Mouse (Mus musculus): ENCODE measurements around the gene BC029722.
A peak's percentile ranks its signal among the peaks of the same experiment; 100 is the strongest.
"Not testable (repeated sequence)": the region's sequence is repeated elsewhere in the genome, so short reads cannot be mapped to it uniquely, and the experiment has no call there.

BC029722 gene

GRCm38 (mm10) chr2:155819392-155819448, at the start of gene BC029722:
TSS of gene BC029722 (minus strand) at chr2:155819426.
- DNase-seq (ENCODE audit: low read depth, low spot score), result no peak

GRCm38 (mm10) chr2:155868320-155868719, 49.1 kb upstream of the BC029722 start:
- DNase-seq (ENCODE audit: low read depth, low spot score), result no peak

GRCm38 (mm10) chr2:155863301-155863867, 44.2 kb upstream of the BC029722 start:
- no peak for DNase-seq (ENCODE audit: low read depth, low spot score)

- DNase-seq (ENCODE audit: low read depth, low spot score), result no peak
These were observed 43.5 kb upstream of the BC029722 start for GRCm38 (mm10) chr2:155862573-155863300.

- no peak for DNase-seq (ENCODE audit: low read depth, low spot score)
These were observed 42.4 kb upstream of the BC029722 start for GRCm38 (mm10) chr2:155861581-155861980.

- DNase-seq (ENCODE audit: low read depth, low spot score), result no peak
These were observed 40.9 kb upstream of the BC029722 start for GRCm38 (mm10) chr2:155860102-155860501.

- no peak for DNase-seq (ENCODE audit: low read depth, low spot score)
These were observed 33.3 kb upstream of the BC029722 start for GRCm38 (mm10) chr2:155852536-155852935.

- no peak for DNase-seq (ENCODE audit: low read depth, low spot score)
These were observed 30.9 kb upstream of the BC029722 start for GRCm38 (mm10) chr2:155850120-155850519.

- no peak for DNase-seq (ENCODE audit: low read depth, low spot score)
These were observed 30.2 kb upstream of the BC029722 start for GRCm38 (mm10) chr2:155849464-155849863.

- DNase-seq (ENCODE audit: low read depth, low spot score), result peak; percentile 86
These were observed 29.1 kb upstream of the BC029722 start for GRCm38 (mm10) chr2:155848291-155848690.

- no peak for DNase-seq (ENCODE audit: low read depth, low spot score)
These were observed 27.7 kb upstream of the BC029722 start for GRCm38 (mm10) chr2:155846930-155847329.

GRCm38 (mm10) chr2:155838961-155839360, 19.7 kb upstream of the BC029722 start:
- no peak for DNase-seq (ENCODE audit: low read depth, low spot score)

GRCm38 (mm10) chr2:155837961-155838360, 18.7 kb upstream of the BC029722 start:
- no peak for DNase-seq (ENCODE audit: low read depth, low spot score)

GRCm38 (mm10) chr2:155834732-155835131, 15.5 kb upstream of the BC029722 start, which contains the start of gene Fam83c:
TSS of gene Fam83c (minus strand) at chr2:155834854.
- no peak for DNase-seq (ENCODE audit: low read depth, low spot score)

GRCm38 (mm10) chr2:155832087-155832486, 12.9 kb upstream of the BC029722 start:
- DNase-seq (ENCODE audit: low read depth, low spot score), result not testable (repeated sequence)

- no peak for DNase-seq (ENCODE audit: low read depth, low spot score)
These were observed 12.1 kb upstream of the BC029722 start for GRCm38 (mm10) chr2:155831302-155831701.

- DNase-seq (ENCODE audit: low read depth, low spot score), result no peak
These were observed 11.6 kb upstream of the BC029722 start for GRCm38 (mm10) chr2:155830841-155831240.

- peak; percentile 91 for DNase-seq (ENCODE audit: low read depth, low spot score)
These were observed 7.6 kb upstream of the BC029722 start, which contains the start of gene Eif6 for GRCm38 (mm10) chr2:155826630-155827424. TSS of gene Eif6 (minus strand) at chr2:155826925.

- peak; percentile 57 for DNase-seq (ENCODE audit: low read depth, low spot score)
These were observed 6.8 kb upstream of the BC029722 start for GRCm38 (mm10) chr2:155825904-155826629.

GRCm38 (mm10) chr2:155823722-155824121, 4.5 kb upstream of the BC029722 start:
- DNase-seq (ENCODE audit: low read depth, low spot score), result no peak

- no peak for DNase-seq (ENCODE audit: low read depth, low spot score)
These were observed 1.6 kb upstream of the BC029722 start for GRCm38 (mm10) chr2:155820779-155821178.
